Mouse (Mus musculus): ENCODE results near the gene Gjc1. TPM values are rescaled to one million over a fixed set of nuclear protein-coding genes. Genes with fewer than 3 reads are reported as not detected.

The Gjc1 gene
- total RNA-seq (2015; ENCODE audit: low replicate concordance) (not detected in 2 replicates), total RNA-seq (2017; ENCODE audit: low replicate concordance) (not detected in 2 replicates)

GRCm38 (mm10) chr11:102819021-102819782 is at the start of gene Gjc1:
Gene Gjc1 (minus strand): TSS chr11:102819700.
- ATAC-seq (replicated peaks; ENCODE audit: low FRiP score, poor library complexity, severe bottlenecking) = no peak

- ATAC-seq (replicated peaks; ENCODE audit: low FRiP score, poor library complexity, severe bottlenecking) = peak; percentile 55; the same call in 1 of the 2 replicates
Observed at GRCm38 (mm10) chr11:102864272-102864671, 44.8 kb upstream of the Gjc1 start.

- no peak for ATAC-seq (replicated peaks; ENCODE audit: low FRiP score, poor library complexity, severe bottlenecking)
Observed at GRCm38 (mm10) chr11:102859933-102860332, 40.4 kb upstream of the Gjc1 start.

GRCm38 (mm10) chr11:102858951-102859350 is 39.5 kb upstream of the Gjc1 start:
- ATAC-seq (replicated peaks; ENCODE audit: low FRiP score, poor library complexity, severe bottlenecking) = no peak

- ATAC-seq (replicated peaks; ENCODE audit: low FRiP score, poor library complexity, severe bottlenecking) = no peak
Observed at GRCm38 (mm10) chr11:102855941-102856340, 36.4 kb upstream of the Gjc1 start.

GRCm38 (mm10) chr11:102853760-102854159 is 34.3 kb upstream of the Gjc1 start:
- ATAC-seq (replicated peaks; ENCODE audit: low FRiP score, poor library complexity, severe bottlenecking) = peak; percentile 66; the same call in 1 of the 2 replicates

- ATAC-seq (replicated peaks; ENCODE audit: low FRiP score, poor library complexity, severe bottlenecking) = no peak
Observed at GRCm38 (mm10) chr11:102851883-102852282, 32.4 kb upstream of the Gjc1 start.

- no peak for ATAC-seq (replicated peaks; ENCODE audit: low FRiP score, poor library complexity, severe bottlenecking)
Observed at GRCm38 (mm10) chr11:102845926-102846325, 26.4 kb upstream of the Gjc1 start.

GRCm38 (mm10) chr11:102838616-102839150 is 19.2 kb upstream of the Gjc1 start:
- ATAC-seq (replicated peaks; ENCODE audit: low FRiP score, poor library complexity, severe bottlenecking) = no peak

- ATAC-seq (replicated peaks; ENCODE audit: low FRiP score, poor library complexity, severe bottlenecking) = no peak
Observed at GRCm38 (mm10) chr11:102838126-102838525, 18.6 kb upstream of the Gjc1 start.

GRCm38 (mm10) chr11:102837385-102837784 is 17.9 kb upstream of the Gjc1 start:
- no peak for ATAC-seq (replicated peaks; ENCODE audit: low FRiP score, poor library complexity, severe bottlenecking)

- ATAC-seq (replicated peaks; ENCODE audit: low FRiP score, poor library complexity, severe bottlenecking) = no peak
Observed at GRCm38 (mm10) chr11:102836146-102836545, 16.6 kb upstream of the Gjc1 start.

- no peak for ATAC-seq (replicated peaks; ENCODE audit: low FRiP score, poor library complexity, severe bottlenecking)
Observed at GRCm38 (mm10) chr11:102835549-102835948, 16.0 kb upstream of the Gjc1 start, which contains the start of gene Higd1b. Gene Higd1b (plus strand): TSS chr11:102835849.

GRCm38 (mm10) chr11:102834219-102834618 is 14.7 kb upstream of the Gjc1 start:
- ATAC-seq (replicated peaks; ENCODE audit: low FRiP score, poor library complexity, severe bottlenecking) = no peak

- no peak for ATAC-seq (replicated peaks; ENCODE audit: low FRiP score, poor library complexity, severe bottlenecking)
Observed at GRCm38 (mm10) chr11:102832700-102833297, 13.3 kb upstream of the Gjc1 start.

GRCm38 (mm10) chr11:102830276-102830675 is 10.8 kb upstream of the Gjc1 start:
- ATAC-seq (replicated peaks; ENCODE audit: low FRiP score, poor library complexity, severe bottlenecking) = no peak

- ATAC-seq (replicated peaks; ENCODE audit: low FRiP score, poor library complexity, severe bottlenecking) = no peak
Observed at GRCm38 (mm10) chr11:102827097-102827496, 7.6 kb upstream of the Gjc1 start.

- ATAC-seq (replicated peaks; ENCODE audit: low FRiP score, poor library complexity, severe bottlenecking) = no peak
Observed at GRCm38 (mm10) chr11:102826476-102826875, 7.0 kb upstream of the Gjc1 start.

- ATAC-seq (replicated peaks; ENCODE audit: low FRiP score, poor library complexity, severe bottlenecking) = no peak
Observed at GRCm38 (mm10) chr11:102821231-102821630, 1.7 kb upstream of the Gjc1 start.

GRCm38 (mm10) chr11:102820432-102820831 is 932 bp upstream of the Gjc1 start:
- ATAC-seq (replicated peaks; ENCODE audit: low FRiP score, poor library complexity, severe bottlenecking) = no peak

Data from erythroid progenitor cell, adult 5-6 weeks (primary cell).